Mouse (Mus musculus) stomach, embryonic 14.5 days (tissue): ENCODE results near the gene Meaf6. TPM values are rescaled to one million over a fixed set of nuclear protein-coding genes. Genes with fewer than 3 reads are reported as not detected.

Source experiments
- ATAC-seq: fragments of 200-750 bp; cut with Nextera tagmentation; 2 replicates; pipeline ENCODE4 v1.8.0; 2017; ENCODE audit warnings: low read depth, moderate TSS enrichment; ENCODE audit not compliant: insufficient number of reproducible peaks, insufficient read depth, low FRiP score
- H3K27ac ChIP-seq: fragments of 300-500 bp; sonication (generic); 2 replicates; pipeline ENCODE4 v1.5.1; 2014; ENCODE audit warnings: mild to moderate bottlenecking, low read length, moderate library complexity, mixed read lengths
- H3K27me3 ChIP-seq: fragments of 300-500 bp; sonication (generic); 2 replicates; pipeline ENCODE4 v1.6.1; 2014; ENCODE audit warnings: low read length, control low read depth, mixed read lengths; ENCODE audit not compliant: control insufficient read depth, insufficient read depth
- H3K36me3 ChIP-seq: fragments of 300-500 bp; sonication (generic); 2 replicates; pipeline ENCODE4 v1.6.1; 2014; ENCODE audit warnings: mild to moderate bottlenecking, control low read depth, low read length, moderate library complexity, mixed read lengths; ENCODE audit not compliant: control insufficient read depth, insufficient read depth
- H3K4me1 ChIP-seq: fragments of 300-500 bp; sonication (generic); 2 replicates; pipeline ENCODE4 v1.6.1; 2014; ENCODE audit warnings: low read length, control low read depth, mixed read lengths; ENCODE audit not compliant: control insufficient read depth, insufficient read depth
- H3K4me2 ChIP-seq: fragments of 300-500 bp; sonication (generic); replicated peaks from 2 replicates; pipeline ENCODE4 v1.6.1; 2014; ENCODE audit warnings: low read depth, low read length, control low read depth
- H3K4me3 ChIP-seq: fragments of 300-500 bp; sonication (generic); 2 replicates; pipeline ENCODE4 v1.5.1; 2014; ENCODE audit warnings: low read depth, low read length, control low read depth
- H3K9ac ChIP-seq: fragments of 300-500 bp; sonication (generic); replicated peaks from 2 replicates; pipeline ENCODE4 v1.6.1; 2014; ENCODE audit warnings: low read depth, mild to moderate bottlenecking, control low read depth, low read length, moderate library complexity, mixed read lengths
- H3K9me3 ChIP-seq: fragments of 300-500 bp; sonication (generic); 2 replicates; pipeline ENCODE4 v1.6.1; 2016; ENCODE audit warnings: low read depth, low read length, control low read depth; ENCODE audit not compliant: control insufficient read depth
- WGBS: fragments of 180-500 bp; shearing (Covaris S2); extraction: QIAGEN DNeasy Blood & Tissue Kit; methylation state at CpG from one replicate; pipeline ENCODE4 v1.1.7; 2014; 5-methylcytosine and 5-hydroxymethylcytosine counted together
- polyA plus RNA-seq: library from polyadenylated mRNA; unstranded; fragments of >200 nt; fragmentation: Nextera tagmentation; extraction: Ambion mirVana; gene quantifications from 2 replicates; pipeline ENCODE4 v1.2.1, GENCODE M21; 2014

Gene Meaf6
- polyA plus RNA-seq, 1 experiment from 2014 or later: 69.2 TPM

GRCm38 (mm10) chr4:125117902-125118320 lies 33.0 kb downstream of the Meaf6 start:
- Histone ChIP-seq H3K4me3 (no peak overlapping the region), H3K9ac (no peak overlapping the region), H3K36me3 (peaks cover 3% of the 10 kb centered on the region; the same call in 1 of the 2 replicates), H3K9me3 (no peaks in the 10 kb centered on the region), H3K27me3 (no peaks in the 10 kb centered on the region), H3K27ac (no peak overlapping the region), H3K4me2 (no peak overlapping the region), H3K4me1 (peaks cover 22% of the 10 kb centered on the region)
- 79% methylated on average over 7 of the region's 7 CpGs for WGBS
- ATAC-seq: no peak

DNA sequence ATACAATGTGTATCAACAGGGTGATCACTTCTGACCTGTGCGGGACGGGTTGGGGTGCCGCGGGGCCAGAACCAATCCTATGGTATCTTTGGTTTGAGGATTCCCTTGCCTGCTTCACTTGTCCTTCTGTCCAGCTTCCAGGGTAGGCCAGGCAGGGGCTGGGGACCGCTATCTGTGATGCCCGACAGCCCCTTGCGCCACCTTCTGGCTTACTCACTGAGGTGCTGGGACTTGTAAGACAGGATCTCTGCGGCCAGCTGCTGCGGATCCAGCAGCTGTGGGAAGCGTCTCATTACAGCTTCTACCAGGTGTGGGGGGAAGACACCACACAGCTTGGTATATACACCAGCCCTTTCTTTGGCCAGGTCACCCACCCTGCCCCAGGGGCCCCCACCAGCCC lies 34.1 kb downstream of the Meaf6 start:
- Histone ChIP-seq H3K4me1 (peaks cover 29% of the 10 kb centered on the region), H3K27me3 (no peaks in the 10 kb centered on the region), H3K27ac (no peak overlapping the region), H3K36me3 (peaks cover 3% of the 10 kb centered on the region; the same call in 1 of the 2 replicates), H3K9me3 (no peaks in the 10 kb centered on the region), H3K9ac (no peak overlapping the region), H3K4me2 (no peak overlapping the region), H3K4me3 (no peak overlapping the region)
- ATAC-seq: no peak
- 38% methylated on average over 10 of the region's 10 CpGs for WGBS

DNA sequence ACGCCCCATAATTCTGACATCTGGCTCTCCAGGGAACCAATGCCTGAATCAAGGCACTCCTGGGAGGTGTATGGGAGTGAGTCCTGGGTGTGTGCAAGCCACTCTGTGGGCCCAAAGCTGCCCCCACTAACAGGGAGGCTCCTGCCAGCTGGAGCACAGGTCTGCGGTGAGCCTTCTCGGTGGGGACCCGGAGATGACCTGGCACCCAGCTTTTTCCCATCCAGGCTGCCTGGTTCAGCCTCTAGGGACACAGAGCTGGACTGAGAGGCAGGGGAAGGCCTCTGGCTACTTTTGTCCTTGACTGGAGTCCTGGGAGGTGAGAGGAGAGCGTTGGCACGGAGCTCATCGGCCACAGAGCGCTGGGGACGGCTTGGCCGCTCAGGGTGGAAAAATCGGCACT lies 34.8 kb downstream of the Meaf6 start:
- peaks cover 3% of the 10 kb centered on the region; the same call in 1 of the 2 replicates for H3K36me3 ChIP-seq
- no peak overlapping the region for H3K4me2 ChIP-seq
- 94% methylated on average over 11 of the region's 11 CpGs for WGBS
- H3K27ac ChIP-seq: no peak overlapping the region
- H3K9ac ChIP-seq: no peak overlapping the region
- H3K9me3 ChIP-seq: no peaks in the 10 kb centered on the region
- H3K27me3 ChIP-seq: no peaks in the 10 kb centered on the region
- peaks cover 30% of the 10 kb centered on the region for H3K4me1 ChIP-seq
- no peak overlapping the region for H3K4me3 ChIP-seq
- ATAC-seq: no peak

DNA sequence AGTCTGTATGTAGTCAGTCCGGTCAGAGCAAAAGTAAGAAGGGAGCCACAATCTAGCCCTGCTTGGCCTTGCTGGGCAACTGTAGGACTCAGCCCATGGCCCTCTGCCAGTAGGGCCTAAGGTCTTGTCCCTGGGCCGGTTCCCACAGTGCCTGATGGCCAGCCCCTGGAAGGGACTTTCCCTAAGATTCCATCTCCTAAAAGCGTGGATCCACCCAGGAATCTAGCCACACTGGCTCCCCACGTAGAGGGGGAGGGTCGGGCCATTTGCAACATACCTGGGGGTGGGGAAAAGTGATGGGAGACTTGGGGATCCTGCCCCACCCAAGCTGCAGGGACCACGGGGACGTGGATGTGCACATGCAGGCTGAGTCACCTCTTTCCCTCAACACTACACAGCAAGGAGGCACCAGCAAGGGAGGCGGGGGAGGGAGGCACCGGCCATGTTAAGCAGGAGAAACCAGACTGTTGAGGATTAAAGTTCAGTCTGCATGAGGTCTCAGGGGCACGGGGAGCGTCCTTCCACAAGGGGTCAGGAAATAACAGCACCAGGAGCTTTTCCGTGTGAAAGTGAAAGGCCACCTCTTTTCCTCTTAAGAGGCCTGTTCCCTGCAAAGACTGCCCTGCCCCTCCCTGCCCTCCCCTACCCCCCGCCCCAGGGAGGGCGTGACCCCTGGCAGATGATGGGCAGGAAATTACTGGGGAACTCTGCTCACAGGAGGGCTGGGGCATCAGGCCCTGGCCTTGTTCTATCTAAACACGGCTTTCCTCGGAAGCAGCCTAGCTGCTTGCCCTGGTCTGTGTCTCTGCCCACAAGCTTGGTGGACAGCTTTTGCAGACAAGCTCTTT lies 37.7 kb downstream of the Meaf6 start:
- no peak overlapping the region for H3K9ac ChIP-seq
- H3K27me3 ChIP-seq: no peaks in the 10 kb centered on the region
- ATAC-seq: no peak
- no peak overlapping the region for H3K4me3 ChIP-seq
- peaks cover 27% of the 10 kb centered on the region for H3K4me1 ChIP-seq
- H3K27ac ChIP-seq: peak overlapping the region; percentile 48; the same call in 1 of the 2 replicates
- H3K9me3 ChIP-seq: no peaks in the 10 kb centered on the region
- H3K4me2 ChIP-seq: no peak overlapping the region
- WGBS: 19% methylated on average over 16 of the region's 16 CpGs
- H3K36me3 ChIP-seq: peaks cover 3% of the 10 kb centered on the region; the same call in 1 of the 2 replicates

DNA sequence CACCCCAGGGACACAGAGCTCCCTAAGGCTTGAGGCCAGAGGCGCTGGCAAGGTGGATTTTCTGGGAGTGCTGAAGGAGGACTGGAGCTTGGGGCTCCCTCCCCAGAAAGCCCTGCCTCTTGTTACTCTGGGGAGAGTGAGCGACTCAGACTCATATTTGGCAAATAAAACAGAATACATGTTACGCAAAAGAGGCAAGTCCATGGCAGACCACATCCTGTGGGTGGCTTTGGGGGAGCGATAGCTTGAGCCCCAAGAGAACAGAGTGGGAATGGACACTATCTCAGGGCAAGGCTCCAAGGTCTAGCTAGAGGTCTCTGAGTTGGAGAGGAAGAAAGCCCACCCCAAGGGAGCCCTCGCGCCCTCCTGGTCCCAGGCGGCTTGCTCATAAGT lies 38.3 kb downstream of the Meaf6 start:
- H3K4me1 ChIP-seq: peaks cover 27% of the 10 kb centered on the region
- peak overlapping the region; percentile 48; the same call in 1 of the 2 replicates for H3K27ac ChIP-seq
- no peaks in the 10 kb centered on the region for H3K9me3 ChIP-seq
- WGBS: 74% methylated on average over 7 of the region's 7 CpGs
- H3K36me3 ChIP-seq: peaks cover 3% of the 10 kb centered on the region; the same call in 1 of the 2 replicates
- H3K4me3 ChIP-seq: no peak overlapping the region
- no peak overlapping the region for H3K9ac ChIP-seq
- H3K4me2 ChIP-seq: no peak overlapping the region
- no peak for ATAC-seq
- H3K27me3 ChIP-seq: no peaks in the 10 kb centered on the region

DNA sequence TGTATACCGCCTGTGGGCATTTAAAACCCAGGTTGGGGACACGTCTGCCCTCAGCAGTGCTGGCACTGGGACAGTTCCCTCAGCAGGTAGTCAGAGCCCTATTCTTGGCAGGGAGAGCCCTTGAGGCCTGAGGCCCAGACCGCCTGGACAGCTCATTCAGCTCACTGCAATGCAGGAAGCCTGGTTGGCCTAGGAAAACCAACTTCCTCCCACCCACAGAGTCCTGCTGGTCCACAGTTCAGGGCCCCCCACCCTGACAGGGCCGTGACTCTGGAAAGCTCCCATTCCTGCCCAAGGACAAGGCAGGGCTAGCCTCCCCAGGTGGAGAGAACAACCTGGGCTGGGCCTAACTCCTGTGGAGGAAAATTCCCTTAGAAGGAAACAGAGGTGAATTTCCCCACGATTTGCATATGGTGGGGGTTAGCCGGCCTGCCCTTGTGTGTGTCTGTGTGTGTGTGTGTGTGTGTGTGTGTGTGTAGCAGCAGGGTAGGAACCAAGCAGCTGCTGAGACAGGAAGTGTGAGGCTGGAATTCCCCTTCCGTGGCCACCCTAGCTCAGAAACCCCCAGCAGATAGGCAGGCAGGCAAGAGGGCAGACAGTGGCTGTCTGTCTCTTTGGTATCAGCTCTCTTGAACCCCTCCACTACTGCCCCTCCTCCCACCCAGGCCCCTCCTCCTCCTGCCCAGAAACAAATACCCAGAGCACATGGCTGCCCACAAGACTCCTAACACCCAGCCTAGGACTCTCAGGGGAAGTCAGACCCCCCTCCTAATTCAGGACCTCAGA lies 39.7 kb downstream of the Meaf6 start:
- Histone ChIP-seq H3K36me3 (peaks cover 3% of the 10 kb centered on the region; the same call in 1 of the 2 replicates), H3K27me3 (no peaks in the 10 kb centered on the region), H3K4me2 (no peak overlapping the region), H3K4me3 (no peak overlapping the region), H3K27ac (peak overlapping the region; percentile 48; the same call in 1 of the 2 replicates), H3K9me3 (no peaks in the 10 kb centered on the region), H3K9ac (no peak overlapping the region), H3K4me1 (peaks cover 27% of the 10 kb centered on the region)
- ATAC-seq: 0 out of 2 replicates have a peak, but pooled peaks have one; percentile 12
- WGBS: 51% methylated on average over 7 of the region's 7 CpGs

DNA sequence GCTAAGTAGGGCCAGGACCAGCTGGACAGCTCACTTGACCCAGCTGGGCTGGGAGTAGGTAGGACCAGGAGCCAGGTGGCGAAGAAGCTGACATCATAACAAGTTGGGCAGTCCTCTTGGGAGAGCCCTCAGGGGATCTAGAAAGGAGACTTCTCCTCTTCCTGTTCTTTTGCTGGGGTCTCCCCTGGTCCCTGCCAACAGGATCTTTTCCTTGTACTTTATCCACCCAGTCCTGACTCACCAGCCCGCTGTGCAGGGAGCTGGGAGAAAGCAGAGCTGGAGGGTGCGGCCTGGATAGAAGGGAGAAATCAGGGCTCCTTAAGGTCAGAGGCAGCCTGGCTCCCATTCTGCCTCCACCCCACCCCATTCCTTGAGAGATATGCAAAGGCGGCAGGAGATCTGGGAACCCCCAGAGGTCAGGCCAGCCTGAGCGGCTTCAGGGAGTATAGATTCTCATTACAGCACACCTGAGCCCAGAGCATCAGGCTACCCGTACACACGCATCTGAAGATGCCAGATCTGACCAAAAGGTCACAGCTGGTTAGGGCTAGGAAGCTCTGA lies 40.5 kb downstream of the Meaf6 start:
- Histone ChIP-seq H3K36me3 (peaks cover 3% of the 10 kb centered on the region; the same call in 1 of the 2 replicates), H3K4me1 (peaks cover 27% of the 10 kb centered on the region), H3K9ac (no peak overlapping the region), H3K9me3 (no peaks in the 10 kb centered on the region), H3K27ac (peak overlapping the region; percentile 22; the same call in 1 of the 2 replicates), H3K4me2 (no peak overlapping the region), H3K4me3 (no peak overlapping the region), H3K27me3 (no peaks in the 10 kb centered on the region)
- 73% methylated on average over 7 of the region's 7 CpGs for WGBS
- no peak for ATAC-seq

GRCm38 (mm10) chr4:125126186-125126585 lies 41.3 kb downstream of the Meaf6 start:
- 80% methylated on average over 3 of the region's 3 CpGs for WGBS
- no peak for ATAC-seq
- Histone ChIP-seq H3K4me2 (no peak overlapping the region), H3K4me3 (no peak overlapping the region), H3K9me3 (no peaks in the 10 kb centered on the region), H3K9ac (no peak overlapping the region), H3K4me1 (peaks cover 27% of the 10 kb centered on the region), H3K27me3 (no peaks in the 10 kb centered on the region), H3K27ac (no peak overlapping the region), H3K36me3 (no peaks in the 10 kb centered on the region)
